Comparison of ENCODE assay signal across 8 mouse cellular contexts in the genomic region with DNA sequence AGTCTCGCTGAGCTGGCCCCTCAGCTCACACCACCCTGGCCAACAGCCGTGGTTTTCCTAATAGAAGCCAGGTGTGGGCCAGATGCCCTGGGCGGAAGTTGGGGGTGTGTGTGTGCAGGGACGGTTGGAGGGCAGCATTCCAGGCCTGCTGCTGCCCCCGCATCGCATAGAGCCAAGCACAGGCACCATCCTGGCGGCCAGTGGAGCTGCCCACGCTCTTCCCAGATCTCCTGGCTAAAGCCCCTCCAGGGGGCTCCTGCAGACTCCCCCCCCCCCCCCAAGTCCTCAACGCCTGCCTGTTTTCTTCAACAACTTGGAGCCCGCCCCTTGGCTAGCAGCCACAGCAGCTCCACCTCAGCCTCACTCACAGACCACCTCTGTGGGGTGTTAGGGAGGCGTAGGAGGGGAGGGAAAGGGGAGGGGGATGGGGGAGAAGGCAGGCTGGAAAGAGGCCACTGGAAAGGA. TPM values are rescaled to one million over a fixed set of nuclear protein-coding genes. Genes with fewer than 3 reads are reported as not detected.
A peak's percentile ranks its signal among the peaks of the same experiment; 100 is the strongest.
DNase-seq lines count a peak whose midpoint lies in the region; ATAC-seq and TF ChIP-seq lines count a peak whose summit lies in the region.

No protein-coding gene starts in this region.

- peaks cover 39% of the 10 kb centered on the region for H3K36me3 ChIP-seq in heart, embryonic 12.5 days
- peaks cover 13% of the 10 kb centered on the region for H3K36me3 ChIP-seq in limb, embryonic 14.5 days (ENCODE audit: control insufficient read depth, insufficient read depth, low read length)
- H3K36me3 ChIP-seq in stomach, embryonic 14.5 days (ENCODE audit: control insufficient read depth, insufficient read depth, low read length): peaks cover 10% of the 10 kb centered on the region

- peaks cover 48% of the 10 kb centered on the region for H3K4me1 ChIP-seq in heart, embryonic 12.5 days (replicated peaks)
- peaks cover 53% of the 10 kb centered on the region for H3K4me1 ChIP-seq in limb, embryonic 14.5 days (ENCODE audit: control insufficient read depth, insufficient read depth, low read length)
- H3K4me1 ChIP-seq in stomach, embryonic 14.5 days (ENCODE audit: control insufficient read depth, insufficient read depth, low read length): peaks cover 28% of the 10 kb centered on the region

- no peak for TF ChIP-seq POLR2A in limb, embryonic 14.5 days (IDR thresholded peaks at IDR 0.05; ENCODE audit: borderline replicate concordance, extremely low read depth, insufficient read depth, insufficient read length)

- ATAC-seq in heart, embryonic 12.5 days (ENCODE audit: insufficient number of reproducible peaks, low FRiP score): peak; percentile 63
- peak; percentile 91 for ATAC-seq in limb, embryonic 14.5 days (ENCODE audit: low FRiP score, low read depth)
- ATAC-seq in stomach, embryonic 14.5 days (ENCODE audit: insufficient number of reproducible peaks, insufficient read depth, low FRiP score, low read depth): peak; percentile 68

- H3K9ac ChIP-seq in heart, embryonic 12.5 days: peak overlapping the region; percentile 45
- peak overlapping the region; percentile 14; the same call in 1 of the 2 replicates for H3K9ac ChIP-seq in limb, embryonic 14.5 days (ENCODE audit: low read depth, low read length, severe bottlenecking)
- no peak overlapping the region for H3K9ac ChIP-seq in stomach, embryonic 14.5 days (replicated peaks; ENCODE audit: low read depth, low read length)

- 0 out of 2 replicates have a peak, but pooled peaks cover 2% of the 10 kb centered on the region for H3K9me3 ChIP-seq in heart, embryonic 12.5 days (replicated peaks)
- H3K9me3 ChIP-seq in limb, embryonic 14.5 days (ENCODE audit: control insufficient read depth, low read length): no peaks in the 10 kb centered on the region
- H3K9me3 ChIP-seq in stomach, embryonic 14.5 days (ENCODE audit: control insufficient read depth, low read depth, low read length): no peaks in the 10 kb centered on the region

- DNase-seq in layer of hippocampus, adult 9-11 months: peak; percentile 57
- no peak for DNase-seq in layer of hippocampus, adult 8-10 months (ENCODE audit: low spot score in 2 of 2)
- peak; percentile 84 for DNase-seq in embryo, embryonic 10.5 days (ENCODE audit: low spot score)
- peak; percentile 88 for DNase-seq in limb, embryonic 14.5 days (ENCODE audit: low spot score)
- no peak for DNase-seq in cerebellum, postnatal 36 days
- no peak for DNase-seq in right cerebral cortex, postnatal 14 days

- H3K27ac ChIP-seq in heart, embryonic 12.5 days (ENCODE audit: poor library complexity, severe bottlenecking): peak overlapping the region; percentile 63
- H3K27ac ChIP-seq in limb, embryonic 14.5 days (replicated peaks; ENCODE audit: low read depth, low read length): peak overlapping the region; percentile 84
- peak overlapping the region; percentile 85 for H3K27ac ChIP-seq in stomach, embryonic 14.5 days (ENCODE audit: low read length)

- H3K4me2 ChIP-seq in heart, embryonic 12.5 days: peak overlapping the region; percentile 27
- H3K4me2 ChIP-seq in limb, embryonic 14.5 days (replicated peaks; ENCODE audit: low read depth, low read length, severe bottlenecking): peak overlapping the region; percentile 38
- H3K4me2 ChIP-seq in stomach, embryonic 14.5 days (replicated peaks; ENCODE audit: low read depth, low read length): no peak overlapping the region; the same call in 1 of the 2 replicates

- WGBS in heart, embryonic 12.5 days: 16% methylated on average over 11 of the region's 11 CpGs
- WGBS in limb, embryonic 14.5 days: 4% methylated on average over 11 of the region's 11 CpGs
- 15% methylated on average over 11 of the region's 11 CpGs for WGBS in stomach, embryonic 14.5 days

- H3K27me3 ChIP-seq in heart, embryonic 12.5 days (replicated peaks): no peaks in the 10 kb centered on the region
- no peaks in the 10 kb centered on the region for H3K27me3 ChIP-seq in limb, embryonic 14.5 days (ENCODE audit: control insufficient read depth, insufficient read depth, low read length)
- no peaks in the 10 kb centered on the region for H3K27me3 ChIP-seq in stomach, embryonic 14.5 days (ENCODE audit: control insufficient read depth, insufficient read depth, low read length)

- H3K4me3 ChIP-seq in heart, embryonic 12.5 days: no peak overlapping the region
- H3K4me3 ChIP-seq in limb, embryonic 14.5 days (replicated peaks; ENCODE audit: low read length): no peak overlapping the region
- H3K4me3 ChIP-seq in stomach, embryonic 14.5 days (ENCODE audit: low read depth, low read length): no peak overlapping the region

RNA-seq across cellular contexts. Expression of gene Dnaja3, which starts 19.0 kb away (rescaled TPM):
- 10 to 100 TPM; 59.6 to 68.7 (median 64.4) TPM for total RNA-seq in layer of hippocampus, adult 8-10 months (2022)
- 77.6 and 77.7 TPM in 2 replicates for polyA plus RNA-seq in heart, embryonic 12.5 days (2016; fragmentation: Nextera tagmentation; extraction: Ambion mirVana)
- 27.0 and 30.2 TPM in 2 replicates for polyA plus RNA-seq in limb, embryonic 14.5 days (2012; rRNA removed)
- 52.4 and 54.7 TPM in 2 replicates for polyA plus RNA-seq in limb, embryonic 14.5 days (2014; fragmentation: Nextera tagmentation; extraction: Ambion mirVana)
- 57.8 and 61.6 TPM in 2 replicates for polyA plus RNA-seq in stomach, embryonic 14.5 days (2014; fragmentation: Nextera tagmentation; extraction: Ambion mirVana)

RNA-seq across cellular contexts. Expression of gene Vasn, which starts 19.1 kb away (rescaled TPM):
- 10 to 100 TPM in 1 of 4 experiments, 1 to 10 TPM in 3; 4.8 to 10.2 (median 6.7) TPM for total RNA-seq in layer of hippocampus, adult 8-10 months (2022)
- 14.8 and 16.4 TPM in 2 replicates for polyA plus RNA-seq in heart, embryonic 12.5 days (2016; fragmentation: Nextera tagmentation; extraction: Ambion mirVana)
- 75.7 and 117 TPM in 2 replicates for polyA plus RNA-seq in limb, embryonic 14.5 days (2012; rRNA removed)
- 35.7 and 36.8 TPM in 2 replicates for polyA plus RNA-seq in limb, embryonic 14.5 days (2014; fragmentation: Nextera tagmentation; extraction: Ambion mirVana)
- 17.5 and 20.4 TPM in 2 replicates for polyA plus RNA-seq in stomach, embryonic 14.5 days (2014; fragmentation: Nextera tagmentation; extraction: Ambion mirVana)

RNA-seq across cellular contexts. Expression of gene Coro7, which starts 20.8 kb away (rescaled TPM):
- 100 to 1,000 TPM in 1 of 4 experiments, 10 to 100 TPM in 3; 81.9 to 101 (median 90.3) TPM for total RNA-seq in layer of hippocampus, adult 8-10 months (2022)
- 14.8 and 15.3 TPM in 2 replicates for polyA plus RNA-seq in heart, embryonic 12.5 days (2016; fragmentation: Nextera tagmentation; extraction: Ambion mirVana)
- polyA plus RNA-seq in limb, embryonic 14.5 days (2012; rRNA removed): 40.8 and 51.1 TPM in 2 replicates
- 15.0 and 16.0 TPM in 2 replicates for polyA plus RNA-seq in limb, embryonic 14.5 days (2014; fragmentation: Nextera tagmentation; extraction: Ambion mirVana)
- polyA plus RNA-seq in stomach, embryonic 14.5 days (2014; fragmentation: Nextera tagmentation; extraction: Ambion mirVana): 15.0 and 16.6 TPM in 2 replicates

RNA-seq across cellular contexts. Expression of gene Pam16, which starts 34.0 kb away (rescaled TPM):
- total RNA-seq in layer of hippocampus, adult 8-10 months (2022): 100 to 1,000 TPM in 1 of 4 experiments, 10 to 100 TPM in 3; 81.5 to 100 (median 89.5) TPM
- 127 and 128 TPM in 2 replicates for polyA plus RNA-seq in heart, embryonic 12.5 days (2016; fragmentation: Nextera tagmentation; extraction: Ambion mirVana)
- 72.7 and 80.1 TPM in 2 replicates for polyA plus RNA-seq in limb, embryonic 14.5 days (2012; rRNA removed)
- 92.5 and 94.1 TPM in 2 replicates for polyA plus RNA-seq in limb, embryonic 14.5 days (2014; fragmentation: Nextera tagmentation; extraction: Ambion mirVana)
- 84.7 and 85.5 TPM in 2 replicates for polyA plus RNA-seq in stomach, embryonic 14.5 days (2014; fragmentation: Nextera tagmentation; extraction: Ambion mirVana)

Comparison
In these comparisons a context has a peak if more than half of its experiments do, and no peak if none do; other contexts are left out.
1. DNase-seq: peak in layer of hippocampus, adult 9-11 months (single experiment), embryo, embryonic 10.5 days (single experiment) and limb, embryonic 14.5 days (single experiment); none in layer of hippocampus, adult 8-10 months (0 of 2), cerebellum, postnatal 36 days (0 of 2) and right cerebral cortex, postnatal 14 days (single experiment).
2. Peak in every context shown above with its lines, with median percentiles within 50 percentile points of each other: ATAC-seq and H3K27ac ChIP-seq.